Mouse (Mus musculus) ES-E14 (cell line): ENCODE data around the gene Gpn1. TPM values are rescaled to one million over a fixed set of nuclear protein-coding genes. Genes with fewer than 3 reads are reported as not detected.

Source experiments
- DNase-seq: peaks from one replicate; pipeline ENCODE4 v3.0.0-alpha.2; 2013; ENCODE audit warnings: low read depth, low spot score
- H3K27ac ChIP-seq: 2 replicates; pipeline ENCODE4 v1.5.1; 2012; ENCODE audit warnings: low read depth, mild to moderate bottlenecking, low read length, moderate library complexity, mixed read lengths; ENCODE audit not compliant: poor library complexity, insufficient read depth, severe bottlenecking
- H3K36me3 ChIP-seq: 2 replicates; pipeline ENCODE4 v1.6.1; 2012; ENCODE audit warnings: mild to moderate bottlenecking, low read length, moderate library complexity, mixed read lengths; ENCODE audit not compliant: control insufficient read depth, poor library complexity, insufficient read depth, severe bottlenecking
- H3K4me1 ChIP-seq, 2 experiments: fragments of 150-350 bp in 1 of 2; sonication (generic) in 1 of 2; 2 replicates each; pipeline ENCODE4 v1.6.1; 2012; ENCODE audit warnings: low read length in 2 of 2, mild to moderate bottlenecking in 1 of 2, mixed read lengths in 1 of 2; ENCODE audit not compliant: control insufficient read depth in 2 of 2, insufficient read depth in 2 of 2, poor library complexity in 1 of 2
- H3K4me3 ChIP-seq, 2 experiments: fragments of 150-350 bp in 1 of 2; sonication (generic) in 1 of 2; 2 replicates each; pipeline ENCODE4 v1.5.1; 2012; ENCODE audit warnings: low read length in 2 of 2, low read depth in 1 of 2, mild to moderate bottlenecking in 1 of 2, mixed read lengths in 1 of 2; ENCODE audit not compliant: insufficient read depth in 1 of 2, poor library complexity in 1 of 2, severe bottlenecking in 1 of 2
- H3K9ac ChIP-seq: 2 replicates; pipeline ENCODE4 v1.6.1; 2012; ENCODE audit warnings: low read depth, mild to moderate bottlenecking, low read length, mixed read lengths; ENCODE audit not compliant: poor library complexity, insufficient read depth, severe bottlenecking
- H3K9me3 ChIP-seq: fragments of 150-350 bp; sonication (generic); 2 replicates; pipeline ENCODE4 v1.6.1; 2012; ENCODE audit warnings: low read depth, mild to moderate bottlenecking, low read length; ENCODE audit not compliant: control insufficient read depth, insufficient read depth
- CHD2 ChIP-seq: IDR thresholded peaks from 2 replicates; pipeline ENCODE4 v1.6.1; 2014; ENCODE audit warnings: mild to moderate bottlenecking, low read depth, low read length, inconsistent platforms
- HCFC1 ChIP-seq: IDR thresholded peaks from 2 replicates; pipeline ENCODE4 v1.6.1; 2012; ENCODE audit warnings: low read length, inconsistent platforms, borderline replicate concordance; ENCODE audit not compliant: insufficient read depth
- MAFK ChIP-seq: IDR thresholded peaks from 2 replicates; pipeline ENCODE4 v1.6.1; 2014; ENCODE audit warnings: mild to moderate bottlenecking, low read depth, low read length, inconsistent platforms; ENCODE audit not compliant: insufficient read depth
- ZC3H11A ChIP-seq: IDR thresholded peaks from 2 replicates; pipeline ENCODE4 v1.6.1; 2012; ENCODE audit warnings: low read depth, mild to moderate bottlenecking, inconsistent platforms, low read length, borderline replicate concordance
- ZNF384 ChIP-seq: IDR thresholded peaks from 2 replicates; pipeline ENCODE4 v1.6.1; 2012; ENCODE audit warnings: low read depth, low read length, inconsistent platforms
- in situ Hi-C, 2 experiments: fragments of 600-800 bp; cut with MboI; formaldehyde crosslinking; loops; one replicate each; pipeline ENCODE4 v1.15.1; 2025; ENCODE audit warnings: low sequenced_read_pairs in 2 of 2, inconsistent platforms in 1 of 2; ENCODE audit not compliant: unreplicated experiment in 2 of 2
- total RNA-seq: library from RNA; depleted of rRNA; stranded (reverse); fragments of 300-350 nt; gene quantifications from 2 replicates; pipeline ENCODE4 v1.2.3, GENCODE M21; 2012

Gene Gpn1
- total RNA-seq, 1 experiment: 69.7 TPM

- H3K4me1 ChIP-seq: peaks cover 3% of the 10 kb centered on the region in 2 experiments; a peak in 2 of 4 replicates
- no peaks in the 10 kb centered on the region for H3K36me3 ChIP-seq
- peak overlapping the region; percentile 76 for H3K9ac ChIP-seq
- no peaks in the 10 kb centered on the region for H3K9me3 ChIP-seq
- H3K4me3 ChIP-seq: peak overlapping the region; percentile 69 to 79
- in situ Hi-C loops: no loop called here
- no peak for TF ChIP-seq CHD2
- TF ChIP-seq ZNF384: no peak
- no peak for TF ChIP-seq HCFC1
- no peak for TF ChIP-seq MAFK
- TF ChIP-seq ZC3H11A: no peak
- no peak overlapping the region for H3K27ac ChIP-seq
- DNase-seq: no peak
These were observed 41.6 kb upstream of the Gpn1 start for GRCm38 (mm10) chr5:31452886-31453410.

- H3K36me3 ChIP-seq: peaks cover 27% of the 10 kb centered on the region; the same call in 1 of the 2 replicates
- TF ChIP-seq ZC3H11A (no peak), HCFC1 (no peak), MAFK (no peak), CHD2 (no peak), ZNF384 (no peak)
- peaks cover 2% of the 10 kb centered on the region in 2 experiments; a peak in 1 of 4 replicates for H3K4me1 ChIP-seq
- no peak for DNase-seq
- in situ Hi-C loops: no loop called here
- H3K27ac ChIP-seq: no peak overlapping the region
- H3K9ac ChIP-seq: no peak overlapping the region
- H3K4me3 ChIP-seq: no peak overlapping the region
- H3K9me3 ChIP-seq: no peaks in the 10 kb centered on the region
These were observed 26.7 kb upstream of the Gpn1 start for GRCm38 (mm10) chr5:31467798-31468197.

GRCm38 (mm10) chr5:31469711-31470110 is 24.8 kb upstream of the Gpn1 start:
- Histone ChIP-seq H3K9ac (no peak overlapping the region), H3K27ac (no peak overlapping the region), H3K4me3 (no peak overlapping the region), H3K9me3 (no peaks in the 10 kb centered on the region), H3K36me3 (peaks cover 37% of the 10 kb centered on the region), H3K4me1 (peaks cover 2% of the 10 kb centered on the region in 2 experiments; a peak in 1 of 4 replicates)
- in situ Hi-C loops: no loop called here
- TF ChIP-seq ZC3H11A (no peak), HCFC1 (no peak), MAFK (no peak), CHD2 (no peak), ZNF384 (no peak)
- no peak for DNase-seq

GRCm38 (mm10) chr5:31470334-31470733 is 24.2 kb upstream of the Gpn1 start:
- no peaks in the 10 kb centered on the region for H3K9me3 ChIP-seq
- H3K27ac ChIP-seq: no peak overlapping the region
- peak overlapping the region; percentile 19; the same call in 1 of the 2 replicates for H3K9ac ChIP-seq
- peak; percentile 45; the same call in 1 of the 2 replicates for TF ChIP-seq ZC3H11A
- TF ChIP-seq CHD2: no peak
- peak; percentile 66; the same call in 1 of the 2 replicates for TF ChIP-seq ZNF384
- peaks cover 37% of the 10 kb centered on the region for H3K36me3 ChIP-seq
- H3K4me1 ChIP-seq: peaks cover 2% of the 10 kb centered on the region in 2 experiments; a peak in 1 of 4 replicates
- in situ Hi-C loops: no loop called here
- peak; percentile 73 for DNase-seq
- no peak overlapping the region for H3K4me3 ChIP-seq

GRCm38 (mm10) chr5:31480536-31480935 is 14.0 kb upstream of the Gpn1 start:
- Histone ChIP-seq H3K27ac (no peak overlapping the region), H3K9me3 (no peaks in the 10 kb centered on the region), H3K9ac (no peak overlapping the region), H3K36me3 (peaks cover 24% of the 10 kb centered on the region), H3K4me1 (no peaks in the 10 kb centered on the region), H3K4me3 (no peak overlapping the region)
- TF ChIP-seq ZC3H11A (no peak), HCFC1 (no peak), ZNF384 (no peak), MAFK (no peak), CHD2 (no peak)
- DNase-seq: no peak
- in situ Hi-C loops: no loop called here
